Mouse (Mus musculus): ENCODE measurements at regions not wholly inside any gene's neighbourhood (a gene's known extent, or its start where the extent isn't known, plus 50 kb on each side); places are given as distances from the start of the nearest gene placed in this dataset.
"Not testable (repeated sequence)": the region's sequence is repeated elsewhere in the genome, so short reads cannot be mapped to it uniquely, and the experiment has no call there.

GRCm38 (mm10) chr7:116644902-116645650, 140.9 kb downstream of the Nucb2 start:
- Histone ChIP-seq H3K79me2 (ENCODE audit: inconsistent target) (no peaks in the 10 kb centered on the region), H3K27ac (no peak overlapping the region), H3K4me3 (ENCODE audit: inconsistent target) (no peak overlapping the region), H3K36me3 (ENCODE audit: inconsistent target) (no peaks in the 10 kb centered on the region)
- WGBS (ENCODE audit: missing documents): 60% methylated on average over 10 of the region's 10 CpGs

- WGBS (ENCODE audit: missing documents): 80% methylated on average over 8 of the region's 10 CpGs
- Histone ChIP-seq H3K4me3 (ENCODE audit: inconsistent target) (no peak overlapping the region), H3K36me3 (ENCODE audit: inconsistent target) (no peaks in the 10 kb centered on the region), H3K79me2 (ENCODE audit: inconsistent target) (no peaks in the 10 kb centered on the region), H3K27ac (no peak overlapping the region)
These were observed 150.3 kb downstream of the Nucb2 start for GRCm38 (mm10) chr7:116654466-116654865.

- WGBS (ENCODE audit: missing documents): 86% methylated on average over 3 of the region's 6 CpGs
- not testable (repeated sequence) for H3K36me3 ChIP-seq (ENCODE audit: inconsistent target); H3K27ac ChIP-seq; H3K4me3 ChIP-seq (ENCODE audit: inconsistent target); H3K79me2 ChIP-seq (ENCODE audit: inconsistent target)
These were observed 152.9 kb downstream of the Nucb2 start for GRCm38 (mm10) chr7:116657040-116657439.

GRCm38 (mm10) chr7:116665581-116665980, 161.4 kb downstream of the Nucb2 start:
- Histone ChIP-seq H3K27ac (no peak overlapping the region), H3K79me2 (ENCODE audit: inconsistent target) (no peaks in the 10 kb centered on the region), H3K36me3 (ENCODE audit: inconsistent target) (no peaks in the 10 kb centered on the region), H3K4me3 (ENCODE audit: inconsistent target) (no peak overlapping the region)
- 92% methylated on average over 15 of the region's 15 CpGs for WGBS (ENCODE audit: missing documents)

- Histone ChIP-seq H3K36me3 (ENCODE audit: inconsistent target) (no peaks in the 10 kb centered on the region), H3K79me2 (ENCODE audit: inconsistent target) (no peaks in the 10 kb centered on the region), H3K4me3 (ENCODE audit: inconsistent target) (no peak overlapping the region), H3K27ac (no peak overlapping the region)
- 86% methylated on average over 16 of the region's 16 CpGs for WGBS (ENCODE audit: missing documents)
These were observed 170.2 kb downstream of the Nucb2 start for GRCm38 (mm10) chr7:116674199-116675019.

- H3K36me3 ChIP-seq (ENCODE audit: inconsistent target): no peaks in the 10 kb centered on the region
- no peak overlapping the region for H3K4me3 ChIP-seq (ENCODE audit: inconsistent target)
- 88% methylated on average over 1 of the region's 1 CpGs for WGBS (ENCODE audit: missing documents)
- H3K79me2 ChIP-seq (ENCODE audit: inconsistent target): no peaks in the 10 kb centered on the region
- no peak overlapping the region for H3K27ac ChIP-seq
These were observed 172.5 kb downstream of the Nucb2 start for GRCm38 (mm10) chr7:116676696-116677095.

- WGBS (ENCODE audit: missing documents): 82% methylated on average over 4 of the region's 4 CpGs
- Histone ChIP-seq H3K36me3 (ENCODE audit: inconsistent target) (no peaks in the 10 kb centered on the region), H3K4me3 (ENCODE audit: inconsistent target) (no peak overlapping the region), H3K27ac (no peak overlapping the region), H3K79me2 (ENCODE audit: inconsistent target) (no peaks in the 10 kb centered on the region)
These were observed 175.0 kb downstream of the Nucb2 start for GRCm38 (mm10) chr7:116679195-116679594.

GRCm38 (mm10) chr7:116680523-116680922, 176.4 kb downstream of the Nucb2 start:
- 93% methylated on average over 3 of the region's 3 CpGs for WGBS (ENCODE audit: missing documents)
- Histone ChIP-seq H3K27ac (no peak overlapping the region), H3K79me2 (ENCODE audit: inconsistent target) (no peaks in the 10 kb centered on the region), H3K4me3 (ENCODE audit: inconsistent target) (no peak overlapping the region), H3K36me3 (ENCODE audit: inconsistent target) (no peaks in the 10 kb centered on the region)

- WGBS (ENCODE audit: missing documents): 57% methylated on average over 8 of the region's 8 CpGs
- no peak overlapping the region for H3K27ac ChIP-seq
- no peaks in the 10 kb centered on the region for H3K79me2 ChIP-seq (ENCODE audit: inconsistent target)
- H3K4me3 ChIP-seq (ENCODE audit: inconsistent target): no peak overlapping the region
- H3K36me3 ChIP-seq (ENCODE audit: inconsistent target): no peaks in the 10 kb centered on the region
These were observed 177.1 kb downstream of the Nucb2 start for GRCm38 (mm10) chr7:116681268-116681667.

GRCm38 (mm10) chr7:116700409-116700808, 196.2 kb downstream of the Nucb2 start:
- no peaks in the 10 kb centered on the region for H3K36me3 ChIP-seq (ENCODE audit: inconsistent target)
- no peaks in the 10 kb centered on the region for H3K79me2 ChIP-seq (ENCODE audit: inconsistent target)
- 86% methylated on average over 2 of the region's 2 CpGs for WGBS (ENCODE audit: missing documents)
- H3K27ac ChIP-seq: no peak overlapping the region
- no peak overlapping the region for H3K4me3 ChIP-seq (ENCODE audit: inconsistent target)

- no peak overlapping the region for H3K4me3 ChIP-seq (ENCODE audit: inconsistent target)
- no peaks in the 10 kb centered on the region for H3K36me3 ChIP-seq (ENCODE audit: inconsistent target)
- H3K79me2 ChIP-seq (ENCODE audit: inconsistent target): no peaks in the 10 kb centered on the region
- WGBS (ENCODE audit: missing documents): 49% methylated on average over 14 of the region's 14 CpGs
- H3K27ac ChIP-seq: no peak overlapping the region
These were observed 197.5 kb downstream of the Nucb2 start for GRCm38 (mm10) chr7:116701466-116702342.

GRCm38 (mm10) chr7:116702596-116702995, 198.4 kb downstream of the Nucb2 start:
- Histone ChIP-seq H3K4me3 (ENCODE audit: inconsistent target) (no peak overlapping the region), H3K79me2 (ENCODE audit: inconsistent target) (no peaks in the 10 kb centered on the region), H3K36me3 (ENCODE audit: inconsistent target) (no peaks in the 10 kb centered on the region), H3K27ac (no peak overlapping the region)
- 94% methylated on average over 2 of the region's 2 CpGs for WGBS (ENCODE audit: missing documents)

- WGBS (ENCODE audit: missing documents): 84% methylated on average over 2 of the region's 2 CpGs
- H3K36me3 ChIP-seq (ENCODE audit: inconsistent target): no peaks in the 10 kb centered on the region
- no peak overlapping the region for H3K27ac ChIP-seq
- H3K79me2 ChIP-seq (ENCODE audit: inconsistent target): no peaks in the 10 kb centered on the region
- no peak overlapping the region for H3K4me3 ChIP-seq (ENCODE audit: inconsistent target)
These were observed 207.4 kb downstream of the Nucb2 start for GRCm38 (mm10) chr7:116711541-116711940.

GRCm38 (mm10) chr7:116713200-116713599, 209.0 kb downstream of the Nucb2 start:
- Histone ChIP-seq H3K79me2 (ENCODE audit: inconsistent target) (no peaks in the 10 kb centered on the region), H3K27ac (no peak overlapping the region), H3K4me3 (ENCODE audit: inconsistent target) (no peak overlapping the region), H3K36me3 (ENCODE audit: inconsistent target) (no peaks in the 10 kb centered on the region)
- 79% methylated on average over 8 of the region's 8 CpGs for WGBS (ENCODE audit: missing documents)

Measured in macrophage (primary cell).